Mouse (Mus musculus) kidney, adult 10 weeks (tissue): ENCODE results near the gene Akr1d1. TPM values are rescaled to one million over a fixed set of nuclear protein-coding genes. Genes with fewer than 3 reads are reported as not detected.

Source experiments
- polyA plus RNA-seq: library from polyadenylated mRNA; stranded (reverse); fragments of 350-450 nt; fragmentation: Illumina TruSeq; extraction: RNeasy Lipid Tissue Mini Kit (QIAGEN cat#74804); gene quantifications from one replicate; pipeline ENCODE4 v1.2.3, GENCODE M21; 2014; ENCODE audit warnings: low read depth, low replicate concordance

The Akr1d1 gene
- polyA plus RNA-seq = 55.3 TPM

GRCm38 (mm10) chr6:37529940-37530339 lies at the start of gene Akr1d1:
Gene Akr1d1, plus strand, starts transcription at chr6:37530173.

Other genes with a start within 250 kb of the Akr1d1 start
- not detected for gene Dgki, start 230.0 kb upstream of the Akr1d1 start, polyA plus RNA-seq
- 35.2 TPM for gene Creb3l2, start 88.0 kb upstream of the Akr1d1 start, polyA plus RNA-seq